Mouse (Mus musculus) ES-E14 (cell line): Measurements from ENCODE around the gene Ppm1m.

Experiments used
- CHD2 ChIP-seq: IDR thresholded peaks from 2 replicates; pipeline ENCODE4 v1.6.1; 2014; ENCODE audit warnings: mild to moderate bottlenecking, low read depth, low read length, inconsistent platforms
- HCFC1 ChIP-seq: IDR thresholded peaks from 2 replicates; pipeline ENCODE4 v1.6.1; 2012; ENCODE audit warnings: low read length, inconsistent platforms, borderline replicate concordance; ENCODE audit not compliant: insufficient read depth
- MAFK ChIP-seq: IDR thresholded peaks from 2 replicates; pipeline ENCODE4 v1.6.1; 2014; ENCODE audit warnings: mild to moderate bottlenecking, low read depth, low read length, inconsistent platforms; ENCODE audit not compliant: insufficient read depth
- ZC3H11A ChIP-seq: IDR thresholded peaks from 2 replicates; pipeline ENCODE4 v1.6.1; 2012; ENCODE audit warnings: low read depth, mild to moderate bottlenecking, inconsistent platforms, low read length, borderline replicate concordance
- ZNF384 ChIP-seq: IDR thresholded peaks from 2 replicates; pipeline ENCODE4 v1.6.1; 2012; ENCODE audit warnings: low read depth, low read length, inconsistent platforms

DNA sequence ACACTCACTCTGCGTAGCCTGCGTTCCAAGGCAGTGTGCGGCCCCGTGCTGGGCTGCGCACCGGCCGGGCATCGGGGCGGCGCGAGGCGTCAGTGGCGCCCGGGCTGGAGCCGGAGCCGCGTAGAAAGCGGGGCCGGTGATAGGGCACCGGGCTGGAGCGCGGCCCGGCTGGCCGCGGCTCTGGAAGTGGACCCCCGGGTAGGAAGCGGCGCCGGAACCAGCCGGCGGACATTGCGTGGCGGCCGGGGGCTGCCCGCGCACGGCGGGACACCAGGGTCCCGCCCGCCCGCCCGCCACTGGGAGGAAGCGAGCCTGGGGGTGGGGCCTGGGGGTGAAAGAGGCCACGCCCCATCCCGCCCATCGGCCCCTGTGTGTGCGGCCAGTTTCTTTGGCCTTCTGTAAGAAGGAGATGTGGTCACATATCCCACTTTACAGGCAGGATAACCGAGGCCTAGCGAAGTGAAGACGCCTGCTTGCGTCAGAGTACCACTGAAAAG lies 536 bp downstream of the Ppm1m start:
- TF ChIP-seq HCFC1: no peak
- no peak for TF ChIP-seq CHD2
- no peak for TF ChIP-seq ZC3H11A
- TF ChIP-seq MAFK: no peak
- no peak for TF ChIP-seq ZNF384
